In the genomic region with DNA sequence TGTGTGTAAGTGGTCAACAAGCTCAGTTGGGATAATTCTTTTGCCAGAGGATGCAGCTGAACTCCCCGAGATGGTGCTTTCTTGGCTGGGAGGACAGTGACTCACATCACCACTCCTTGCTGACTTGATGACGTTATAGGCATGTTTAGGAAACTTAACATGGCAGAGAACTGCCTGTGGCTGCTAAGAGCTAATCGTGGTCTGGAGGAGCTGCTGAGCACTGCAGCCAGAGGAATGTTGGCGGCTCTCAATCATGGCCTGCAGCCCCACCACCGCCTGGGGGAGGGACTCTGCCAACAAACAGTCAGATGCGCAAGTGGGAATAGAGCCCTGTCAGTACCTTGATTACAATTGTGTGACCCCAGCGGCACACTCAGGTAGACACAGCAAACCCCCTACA, we compare ENCODE assay signal across 20 mouse cellular contexts. TPM values are rescaled to one million over a fixed set of nuclear protein-coding genes. Genes with fewer than 3 reads are reported as not detected.
DNase-seq lines count a peak whose midpoint lies in the region; ATAC-seq lines count a peak whose summit lies in the region.
"Had no signal": no experiment of that assay in that cellular context is flagged by ENCODE, and none has a peak within 500 bp of the region (broad histone marks: within the 10 kb centered on the region; RNA-seq: fewer than 3 reads in every experiment).

No protein-coding gene starts in this region.

- H3K4me2 ChIP-seq in embryonic facial prominence, embryonic 14.5 days (ENCODE audit: low read depth, low read length): no peak overlapping the region

- H3K36me3 ChIP-seq in embryonic facial prominence, embryonic 14.5 days (ENCODE audit: control insufficient read depth, insufficient read depth, low read length): no peaks in the 10 kb centered on the region
- H3K36me3 ChIP-seq in embryonic facial prominence, embryonic 10.5 days (replicated peaks): no peaks in the 10 kb centered on the region

- H3K27me3 ChIP-seq in embryonic facial prominence, embryonic 14.5 days (replicated peaks; ENCODE audit: control insufficient read depth, insufficient read depth, low read length): no peaks in the 10 kb centered on the region
- H3K27me3 ChIP-seq in embryonic facial prominence, embryonic 10.5 days (replicated peaks; ENCODE audit: low read depth, poor library complexity, severe bottlenecking): no peaks in the 10 kb centered on the region

- no peak overlapping the region for H3K27ac ChIP-seq in embryonic facial prominence, embryonic 14.5 days (replicated peaks; ENCODE audit: low read depth, low read length)
- H3K27ac ChIP-seq in embryonic facial prominence, embryonic 10.5 days (replicated peaks): no peak overlapping the region
- H3K27ac ChIP-seq: macrophage had no signal

- WGBS in embryonic facial prominence, embryonic 14.5 days: 58% methylated on average over 7 of the region's 7 CpGs
- WGBS in embryonic facial prominence, embryonic 10.5 days: 69% methylated on average over 7 of the region's 7 CpGs

- ATAC-seq in embryonic facial prominence, embryonic 14.5 days (ENCODE audit: low read depth): no peak
- ATAC-seq: CD4-positive, CD25-positive, alpha-beta regulatory T cell, adult 4 months had no signal

- no peaks in the 10 kb centered on the region for H3K4me1 ChIP-seq in embryonic facial prominence, embryonic 14.5 days (ENCODE audit: control insufficient read depth, insufficient read depth, low read length)
- H3K4me1 ChIP-seq in embryonic facial prominence, embryonic 10.5 days: no peaks in the 10 kb centered on the region

- no peaks in the 10 kb centered on the region for H3K9me3 ChIP-seq in embryonic facial prominence, embryonic 14.5 days (ENCODE audit: control insufficient read depth, low read length)
- no peaks in the 10 kb centered on the region for H3K9me3 ChIP-seq in embryonic facial prominence, embryonic 10.5 days

- peak; percentile 7 for DNase-seq in embryonic facial prominence, embryonic 14.5 days (ENCODE audit: low spot score)
- DNase-seq in embryonic facial prominence, embryonic 10.5 days (ENCODE audit: low spot score): no peak
- peak; percentile 76 for DNase-seq in Muller cell, postnatal 12 days (ENCODE audit: inconsistent ontology term)
- DNase-seq in gastrocnemius, postnatal 25 days: peak; percentile 64
- DNase-seq in heart, postnatal 14 days: peak; percentile 36 to 71
- no peak for DNase-seq in adrenal gland, postnatal 10 days
- no peak for DNase-seq in liver
- no peak for DNase-seq in thymus, postnatal 25 days
- DNase-seq: adrenal gland, adult 8-10 months; kidney, adult 8-10 months; midbrain, embryonic 14.5 days; thymus, postnatal 14 days had no signal

- intact Hi-C loops in heart, postnatal 14 days (cut with DNase I): no loop called here

- H3K9ac ChIP-seq in embryonic facial prominence, embryonic 14.5 days (ENCODE audit: low read depth, low read length): no peak overlapping the region

- no peak overlapping the region for H3K4me3 ChIP-seq in embryonic facial prominence, embryonic 14.5 days (ENCODE audit: low read depth, low read length)
- H3K4me3 ChIP-seq in embryonic facial prominence, embryonic 10.5 days: no peak overlapping the region
- H3K4me3 ChIP-seq: erythroblast, embryonic 14.5 days had no signal

RNA-seq across cellular contexts. Expression of gene Ppm1l, which starts 44.8 kb away (rescaled TPM):
- polyA plus RNA-seq in embryonic facial prominence, embryonic 14.5 days (2014; fragmentation: Nextera tagmentation; extraction: Ambion mirVana): 9.1 and 10.9 TPM in 2 replicates
- 10.0 and 10.4 TPM in 2 replicates for polyA plus RNA-seq in embryonic facial prominence, embryonic 10.5 days (2016; fragmentation: Nextera tagmentation; extraction: Ambion mirVana)
- 10 to 100 TPM; 45.9 to 60.4 TPM for total RNA-seq in gastrocnemius, postnatal 25 days (2021)
- total RNA-seq in heart, postnatal 14 days (2021): 10 to 100 TPM; 19.6 to 21.2 TPM
- total RNA-seq in adrenal gland, postnatal 10 days (2021): 10 to 100 TPM; 11.1 to 13.0 TPM

RNA-seq across cellular contexts. Expression of gene Arl14, which starts 49.6 kb away (rescaled TPM):
- polyA plus RNA-seq in embryonic facial prominence, embryonic 14.5 days (2014; fragmentation: Nextera tagmentation; extraction: Ambion mirVana): not detected in 2 replicates
- polyA plus RNA-seq in embryonic facial prominence, embryonic 10.5 days (2016; fragmentation: Nextera tagmentation; extraction: Ambion mirVana): not detected in 2 replicates
- not detected for total RNA-seq in gastrocnemius, postnatal 25 days (2021)
- not detected for total RNA-seq in heart, postnatal 14 days (2021)
- total RNA-seq in adrenal gland, postnatal 10 days (2021): not detected
- total RNA-seq: adrenal gland, adult 8-10 months; layer of hippocampus, adult 18-20 months; left cerebral cortex, postnatal 10 days had no signal
- polyA plus RNA-seq: CD4-positive, CD25-positive, alpha-beta regulatory T cell, adult 4 months; erythroblast, embryonic 14.5 days; hindbrain, embryonic 11.5 days; liver, adult 2 months; macrophage; midbrain, embryonic 14.5 days; neural tube, embryonic 14.5 days had no signal

Comparison
In these comparisons a context has a peak if more than half of its experiments do, and no peak if none do; other contexts are left out.
1. DNase-seq: peak in embryonic facial prominence, embryonic 14.5 days (single experiment), Muller cell, postnatal 12 days (single experiment), gastrocnemius, postnatal 25 days (single experiment) and heart, postnatal 14 days (2 of 2); none in embryonic facial prominence, embryonic 10.5 days (single experiment), adrenal gland, postnatal 10 days (single experiment), liver (single experiment) and thymus, postnatal 25 days (single experiment).